Mouse (Mus musculus): ENCODE measurements around the gene Ncln.

The Ncln gene

DNA sequence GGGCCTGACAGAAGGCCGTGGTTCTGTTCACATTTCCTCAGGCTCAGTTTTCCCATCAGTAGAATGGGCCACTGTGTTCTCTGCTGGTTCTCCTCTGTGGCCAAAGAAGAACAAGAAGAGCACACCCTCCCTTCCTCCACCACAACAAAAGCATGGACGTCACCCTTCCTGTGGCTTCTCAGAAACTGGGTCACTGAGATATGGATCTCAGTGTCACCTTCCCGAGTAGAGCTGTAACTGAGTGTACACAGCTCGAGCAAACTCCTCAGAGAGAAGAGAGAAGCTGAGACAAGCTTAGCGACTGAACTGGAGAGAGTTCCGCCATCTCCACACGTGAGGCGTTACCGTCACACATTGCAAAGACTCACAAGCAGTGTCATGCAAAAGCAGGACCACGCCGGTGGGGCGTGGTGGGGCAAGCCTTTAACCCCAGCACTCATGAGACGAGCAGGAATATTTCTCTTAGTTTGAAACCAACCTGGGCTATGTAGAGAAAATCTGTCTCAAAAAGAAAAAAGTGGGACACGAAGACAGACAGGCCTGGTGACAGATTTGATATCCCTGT, 14.1 kb upstream of the Ncln start:
- no peak for DNase-seq

DNA sequence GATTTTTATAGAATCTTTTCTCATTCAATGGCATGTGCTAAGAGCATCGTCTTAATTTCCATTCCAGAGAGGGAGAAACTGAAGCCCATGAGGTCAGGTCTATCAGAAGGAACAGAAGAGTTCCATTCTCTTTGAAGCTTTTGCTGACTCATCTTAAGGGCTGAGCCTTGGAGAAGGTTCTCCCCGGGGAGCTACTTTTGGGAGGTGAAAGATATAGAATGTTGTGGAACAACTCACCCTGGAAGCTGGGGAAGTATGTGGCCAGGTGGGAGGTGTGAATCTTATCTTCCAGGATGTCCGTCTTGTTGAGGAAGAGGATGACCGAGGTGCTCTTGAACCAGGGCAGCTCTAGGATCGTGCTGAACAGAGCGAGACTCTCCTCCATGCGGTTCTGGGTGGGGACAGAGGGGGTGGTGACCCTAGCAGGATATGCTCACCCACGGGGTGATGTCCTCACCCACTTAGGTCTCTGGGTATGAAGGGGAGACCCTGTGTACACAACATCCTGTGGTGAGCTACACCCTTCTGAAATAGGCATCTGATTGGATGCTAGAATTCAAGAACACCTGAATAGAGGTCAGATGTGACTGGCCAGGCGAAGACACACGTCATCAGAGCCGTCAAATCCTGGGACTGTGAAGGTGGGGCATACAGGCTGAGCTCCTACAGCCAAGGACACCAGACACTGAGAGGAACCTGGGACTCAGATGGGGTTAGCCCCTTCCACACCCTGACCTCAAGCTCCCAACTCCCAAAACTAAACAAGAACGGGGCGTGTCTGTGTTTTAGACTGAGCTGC, 11.7 kb upstream of the Ncln start:
- DNase-seq: no peak

DNA sequence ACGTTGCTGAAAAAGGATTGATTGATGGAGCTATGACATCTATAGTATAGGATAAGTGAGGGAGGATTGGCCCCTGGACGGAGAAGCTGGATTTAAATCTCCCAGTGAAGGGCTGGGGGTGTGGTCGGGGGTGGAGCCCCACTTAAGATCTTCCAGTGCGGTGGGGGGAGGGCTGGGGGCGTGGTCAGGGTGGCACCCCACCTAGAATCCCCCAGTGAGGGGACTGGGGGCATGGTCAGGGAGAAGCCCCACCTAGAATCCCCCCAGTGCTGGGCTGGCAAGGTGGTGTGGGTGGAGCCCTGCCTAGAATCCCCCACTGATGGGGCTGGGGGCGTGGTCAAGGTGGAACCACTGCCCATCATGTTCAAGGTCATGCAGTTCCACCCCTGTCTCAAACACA, 10.9 kb upstream of the Ncln start:
- DNase-seq: no peak

DNA sequence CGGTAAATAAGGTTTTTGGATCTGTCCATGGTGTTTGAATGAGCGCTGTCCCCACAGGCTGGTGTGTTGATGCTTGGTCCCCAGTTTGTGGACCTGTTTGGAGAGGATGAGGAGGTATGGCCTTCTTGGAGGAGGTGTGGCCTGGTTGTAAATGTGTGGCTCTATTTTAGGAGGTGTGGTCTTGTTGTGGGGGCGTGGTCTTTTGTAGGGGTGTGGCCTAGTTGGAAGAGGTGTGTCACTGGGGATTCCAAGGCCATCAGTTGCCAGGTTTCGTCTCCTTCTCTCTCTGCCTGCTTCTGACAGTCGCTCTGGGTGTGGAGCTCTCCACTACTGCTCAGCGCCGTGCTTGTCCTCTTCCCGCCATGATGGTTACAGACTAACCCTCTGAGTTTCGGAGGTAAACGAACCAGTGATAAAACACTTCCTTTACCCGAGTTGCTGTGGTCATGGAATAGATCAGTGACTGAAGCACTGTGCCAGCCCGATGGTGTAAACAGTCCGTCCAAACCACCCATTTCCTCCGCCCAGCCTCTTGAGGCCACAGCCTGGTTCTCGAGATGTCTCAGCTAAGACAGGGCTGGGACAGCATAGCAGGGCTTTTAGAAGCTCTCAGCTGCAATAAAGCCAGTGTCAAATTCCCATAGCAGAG, 8.9 kb upstream of the Ncln start:
- DNase-seq: no peak

DNA sequence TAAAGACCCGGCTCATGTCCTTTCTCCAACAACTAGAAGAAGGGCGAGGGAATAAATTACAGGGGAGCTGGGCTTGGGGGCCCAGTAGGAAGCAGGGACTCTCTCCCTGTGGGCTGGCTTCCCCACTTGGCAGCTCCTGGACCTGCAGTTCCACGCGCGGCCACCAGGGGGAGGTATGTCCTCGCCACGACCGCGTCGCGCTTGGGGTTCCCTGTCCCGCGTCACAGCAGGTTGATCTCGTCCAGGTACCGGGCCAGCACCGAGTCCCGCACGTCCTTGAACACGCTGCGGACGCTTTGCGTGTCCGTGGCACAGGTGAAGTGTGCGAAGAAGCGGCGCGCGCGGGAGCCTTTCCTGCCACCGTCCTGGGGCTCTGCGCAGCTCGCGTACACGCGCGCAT, 6.5 kb upstream of the Ncln start:
- peak; percentile 97 for DNase-seq

DNA sequence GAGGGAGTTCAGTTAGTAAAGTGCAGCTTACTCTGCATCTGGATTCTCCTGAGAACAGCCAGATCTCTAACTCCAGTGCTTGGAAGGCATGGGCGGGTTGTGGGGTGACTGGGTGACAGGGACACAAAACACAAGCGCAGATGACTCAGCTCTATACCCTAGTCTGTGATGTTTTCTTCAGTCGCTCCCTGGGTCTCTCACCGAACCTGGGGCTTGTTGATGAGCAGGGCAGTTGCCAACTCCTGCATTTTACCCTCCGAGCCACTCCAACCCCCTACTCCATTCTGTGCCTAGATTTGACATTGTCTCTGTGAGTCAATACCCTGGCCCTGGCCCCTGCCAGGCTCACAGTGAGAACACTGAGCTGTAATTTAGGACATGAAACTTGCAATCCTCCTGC, 5.7 kb upstream of the Ncln start:
- no peak for DNase-seq

DNA sequence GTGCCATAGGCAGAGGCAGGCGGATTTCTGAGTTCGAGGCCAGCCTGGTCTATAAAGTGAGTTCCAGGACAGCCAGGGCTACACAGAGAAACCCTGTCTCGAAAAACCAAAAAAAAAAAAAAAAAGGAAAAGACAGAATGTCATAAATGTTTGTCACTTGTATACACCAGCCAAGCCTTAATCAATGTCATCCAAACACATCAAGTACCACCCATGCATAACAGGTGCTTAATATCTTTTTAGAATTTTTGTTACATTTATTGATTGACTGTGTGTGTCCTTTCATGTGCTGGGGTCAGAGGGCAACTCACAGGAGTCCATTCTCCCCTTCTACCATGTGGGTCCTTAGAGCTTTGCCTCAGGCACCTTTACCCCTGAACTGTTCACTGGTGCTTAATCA, 3.8 kb upstream of the Ncln start, which contains the start of gene S1pr4:
Gene S1pr4, minus strand, starts transcription at position 101 of the 400 bp plus-strand sequence.
- DNase-seq: no peak

DNA sequence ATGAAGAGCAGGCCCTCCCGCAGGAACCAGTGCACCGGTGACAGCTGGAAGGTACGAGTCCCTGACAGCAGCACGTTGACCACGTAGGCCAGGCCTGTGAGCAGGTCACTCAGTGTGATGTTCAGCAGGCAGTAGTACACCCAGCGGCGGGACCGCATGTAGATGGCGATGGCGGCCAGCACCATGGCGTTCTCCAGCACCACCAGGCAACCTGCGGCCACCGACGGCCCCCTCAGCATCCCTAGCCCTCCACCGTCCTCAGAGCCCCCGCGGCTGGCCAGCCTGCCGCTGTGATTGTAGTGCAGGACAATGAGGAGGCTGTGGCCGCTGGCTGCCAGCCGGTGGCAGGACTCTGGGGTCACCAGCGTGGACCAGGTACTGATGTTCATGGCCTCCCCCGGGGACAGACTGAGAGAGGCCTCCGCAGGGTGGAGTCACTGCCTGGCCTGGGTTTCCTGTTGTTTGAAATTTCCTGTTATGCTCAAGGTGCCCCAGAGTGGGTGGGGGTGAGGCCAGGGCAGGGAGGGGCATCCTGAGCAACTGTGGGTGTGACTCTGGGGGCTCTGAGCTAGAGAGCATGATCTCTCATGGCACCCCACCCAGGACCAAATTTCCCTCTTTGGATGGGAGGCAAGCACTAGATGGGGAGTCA, 3.2 kb upstream of the Ncln start:
- peak in 1 of 2 experiments; percentile 29 for DNase-seq

DNA sequence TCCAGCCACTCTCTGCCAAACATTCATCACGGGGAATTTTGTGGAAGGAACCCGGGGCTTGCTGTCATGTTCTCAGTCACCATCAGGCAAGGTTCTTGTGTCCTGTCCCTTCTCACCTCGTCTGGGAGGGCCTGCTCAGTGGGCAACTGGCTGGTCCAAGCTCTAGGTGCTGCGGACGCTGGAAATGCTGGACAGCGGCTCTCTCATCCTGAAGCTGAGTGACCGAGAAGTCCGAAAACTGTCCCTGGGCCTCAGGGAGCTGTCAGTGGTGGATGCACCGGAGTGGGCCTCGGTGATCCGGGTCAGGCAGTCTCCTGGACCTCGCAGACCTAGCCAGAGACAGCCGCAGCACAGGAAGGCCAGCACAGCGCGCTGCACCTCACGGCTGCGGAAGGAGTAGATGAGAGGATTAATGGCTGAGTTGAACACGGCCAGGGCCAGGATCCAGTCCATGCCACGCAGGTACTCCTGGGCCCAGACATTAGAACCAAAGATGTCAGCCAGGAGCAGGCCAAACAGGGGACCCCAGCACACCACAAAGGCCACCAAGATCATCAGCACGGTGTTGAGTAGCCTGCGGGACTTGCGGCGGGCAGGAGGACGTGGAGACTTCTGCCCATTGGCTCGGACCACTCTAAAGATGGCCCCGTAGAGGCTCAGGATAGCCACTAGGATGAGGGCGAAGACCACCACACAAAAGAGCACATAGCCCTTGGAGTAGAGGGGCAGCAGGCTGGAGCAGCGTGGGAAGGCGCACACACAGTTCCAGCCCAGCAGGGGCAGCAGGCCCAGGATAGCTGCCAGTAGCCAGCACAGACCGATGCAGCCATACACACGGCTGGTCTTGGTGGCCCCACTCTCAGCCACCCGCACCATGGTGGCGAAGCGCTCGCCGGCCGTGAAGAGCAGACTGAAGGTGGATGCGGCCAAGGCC, 2.4 kb upstream of the Ncln start:
- DNase-seq: peak in 1 of 2 experiments; percentile 29

DNA sequence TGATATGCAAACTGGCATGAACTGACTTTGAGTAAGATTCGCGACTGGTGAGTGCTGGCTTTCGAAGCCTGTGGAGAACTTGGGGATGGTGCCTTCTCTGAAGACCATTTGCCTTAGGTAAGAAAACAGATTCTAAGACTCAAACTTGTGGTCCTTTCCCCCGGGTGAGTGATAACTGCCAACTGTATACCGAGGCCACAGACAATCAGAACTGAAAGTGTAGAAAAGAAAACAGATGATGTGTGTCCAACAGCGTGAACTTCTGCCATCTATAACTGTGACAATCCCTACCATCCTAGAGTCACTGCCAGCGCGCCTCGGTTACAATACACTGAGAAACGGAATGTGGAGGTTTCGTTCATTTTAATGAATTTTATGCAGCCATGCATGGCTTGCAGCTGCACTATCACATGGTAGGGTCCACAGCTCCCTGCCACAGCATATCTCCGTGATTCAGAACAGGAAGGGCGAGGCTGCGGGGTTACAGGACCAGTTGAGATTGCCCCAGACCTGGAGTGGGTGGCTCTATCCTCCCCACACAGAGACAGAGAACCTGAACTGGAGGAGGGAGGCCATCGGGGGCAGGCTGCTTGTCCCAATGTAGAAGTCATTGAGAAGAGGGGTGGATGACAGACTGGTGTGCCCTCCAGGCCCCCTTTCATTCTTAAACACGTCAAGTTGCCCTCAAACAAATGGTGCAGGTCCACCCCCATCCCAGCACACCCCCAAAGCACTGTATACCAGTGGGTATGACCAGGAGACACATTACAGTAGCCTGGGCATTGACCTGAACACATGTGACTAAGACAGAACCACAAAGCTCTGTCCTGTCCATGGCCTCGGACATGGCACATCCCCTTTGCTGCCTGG, 1.4 kb upstream of the Ncln start:
- peak in 1 of 2 experiments; percentile 26 for DNase-seq

DNA sequence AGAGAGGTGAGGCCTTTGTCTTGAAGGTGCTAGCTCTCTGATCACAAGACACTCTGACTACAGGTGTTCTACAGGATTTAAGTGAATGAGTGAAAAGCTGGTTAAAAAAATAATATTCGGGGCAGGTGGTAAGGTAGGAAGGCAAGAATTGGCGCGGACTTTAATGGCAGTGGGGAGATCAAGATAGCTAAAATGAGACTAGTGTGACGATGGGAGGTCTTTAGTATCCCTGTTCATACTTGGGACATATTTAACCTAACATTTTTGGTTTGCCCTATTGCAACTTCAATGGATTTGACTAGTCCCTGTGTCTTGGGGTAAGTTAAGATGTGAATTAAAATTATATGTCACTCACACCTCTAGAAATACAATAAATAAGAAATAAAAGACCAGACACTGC, 777 bp upstream of the Ncln start:
- no peak for DNase-seq

DNA sequence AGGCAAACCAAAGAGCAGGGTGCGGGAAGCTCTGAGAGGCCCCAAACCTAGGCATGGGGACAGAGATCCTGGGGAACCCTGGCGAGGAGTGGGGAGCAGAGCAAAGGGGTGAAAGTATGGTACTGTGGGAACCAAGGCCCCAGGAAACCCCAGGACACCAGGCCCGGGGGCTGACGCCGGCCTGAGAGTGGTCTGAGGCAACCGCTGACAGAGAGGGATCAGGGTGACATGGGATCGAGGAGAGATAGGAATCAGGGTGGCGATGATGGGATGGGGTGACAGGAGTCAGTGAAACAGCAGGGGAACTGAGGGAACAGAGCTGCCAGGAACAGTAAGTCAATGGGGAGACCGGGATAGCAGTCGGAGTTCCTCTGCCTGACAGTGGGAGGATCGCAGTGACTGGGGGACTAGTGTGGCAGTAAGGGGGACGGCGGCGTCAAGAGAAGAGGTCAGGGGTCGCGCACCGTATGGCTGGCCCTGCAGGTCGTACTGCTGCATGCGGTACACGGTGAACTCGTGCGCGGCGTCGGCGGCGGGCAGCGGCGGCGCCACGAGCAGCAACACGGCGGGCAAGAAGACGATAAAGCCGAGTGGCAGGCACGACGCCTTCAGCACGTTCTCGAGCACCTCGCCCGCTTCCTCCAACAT, 452 bp downstream of the Ncln start:
- no peak for DNase-seq

DNA sequence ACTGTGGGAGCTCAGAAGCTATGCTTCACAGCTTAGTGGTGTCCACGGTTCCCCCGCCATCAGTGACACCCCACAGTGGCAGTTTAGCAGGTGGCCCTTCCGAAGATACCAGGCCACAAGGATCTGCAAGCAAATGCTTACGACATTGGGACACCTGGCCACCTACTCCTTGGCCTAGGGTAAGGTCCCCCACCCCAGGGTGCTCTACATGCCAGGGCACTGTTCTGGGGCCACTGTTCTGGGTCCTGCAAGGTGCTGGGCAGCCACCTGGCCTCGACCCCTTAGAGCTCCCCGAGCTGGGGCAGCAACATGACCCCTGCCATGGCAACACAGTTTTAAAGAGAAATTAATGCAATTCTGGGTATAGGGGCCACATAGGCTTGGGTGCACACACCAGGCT, 1.0 kb downstream of the Ncln start:
- peak in 1 of 2 experiments; percentile 38 for DNase-seq

DNA sequence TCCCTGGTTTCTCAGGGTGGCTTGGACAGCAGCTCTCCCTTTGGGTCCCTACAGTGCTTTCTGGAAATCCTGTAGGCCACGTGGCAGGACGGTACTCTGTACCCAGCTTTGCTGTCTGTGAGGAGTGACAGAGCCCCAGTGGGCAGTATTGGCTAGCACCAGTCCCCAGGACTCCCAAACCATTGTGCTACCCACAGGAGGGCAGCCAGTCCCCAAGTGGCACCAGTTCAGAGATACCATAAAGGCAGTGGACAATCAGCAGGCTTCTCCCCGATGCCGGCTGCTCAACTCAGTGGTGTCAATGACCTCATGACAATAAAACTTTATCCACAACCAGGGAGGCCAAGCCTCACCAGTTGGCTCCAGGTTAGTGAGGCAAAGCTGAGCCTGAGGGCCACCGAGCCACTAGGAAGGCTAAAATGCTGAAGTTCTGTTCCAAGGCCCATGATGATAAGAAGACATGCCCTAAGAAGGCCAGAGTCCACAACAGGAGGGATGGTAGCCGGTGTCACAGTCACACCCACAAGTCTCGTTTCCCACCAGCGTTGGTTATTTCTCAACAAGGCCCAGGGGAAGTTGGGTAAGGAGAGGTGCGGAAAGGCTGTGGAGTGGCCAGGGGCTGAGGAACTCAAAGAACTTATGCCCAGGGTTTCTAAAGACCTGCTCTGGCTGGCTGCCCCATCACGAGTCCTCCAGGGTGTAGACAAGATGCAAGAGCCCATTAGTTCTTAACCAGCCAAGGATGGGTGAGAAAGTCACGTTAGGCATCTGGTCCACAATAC, 1.7 kb downstream of the Ncln start:
- peak in 1 of 2 experiments; percentile 19 for DNase-seq

DNA sequence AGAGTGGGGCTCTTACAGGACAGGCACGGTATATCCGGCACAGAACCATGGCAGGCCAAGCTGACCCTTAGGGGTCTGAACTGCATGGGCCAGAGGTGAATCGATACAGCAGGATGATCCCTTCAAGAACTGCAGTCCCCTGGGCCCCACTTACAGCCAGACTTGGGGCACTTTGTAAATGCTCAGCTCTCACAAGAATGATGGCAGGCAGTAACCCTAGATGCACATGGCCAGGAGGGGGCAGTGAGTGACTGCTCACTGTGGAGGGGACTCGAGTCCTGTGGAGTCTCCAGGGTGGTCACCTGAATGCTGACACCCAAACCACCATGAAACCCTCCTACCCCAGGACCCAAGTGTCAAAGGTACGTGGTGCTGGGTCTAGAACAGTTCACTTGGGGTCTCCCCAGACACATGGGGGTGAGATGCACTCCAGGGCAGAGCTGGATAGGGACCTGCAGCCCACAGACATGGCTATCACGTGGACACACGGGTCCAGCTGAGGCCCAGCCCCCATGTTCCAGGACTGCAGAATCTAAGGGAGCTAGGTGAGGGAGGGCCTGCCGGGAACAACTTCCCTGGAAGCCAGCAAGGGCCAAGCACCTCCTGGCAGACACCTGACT, 2.5 kb downstream of the Ncln start:
- DNase-seq: peak in 1 of 2 experiments; percentile 31

DNA sequence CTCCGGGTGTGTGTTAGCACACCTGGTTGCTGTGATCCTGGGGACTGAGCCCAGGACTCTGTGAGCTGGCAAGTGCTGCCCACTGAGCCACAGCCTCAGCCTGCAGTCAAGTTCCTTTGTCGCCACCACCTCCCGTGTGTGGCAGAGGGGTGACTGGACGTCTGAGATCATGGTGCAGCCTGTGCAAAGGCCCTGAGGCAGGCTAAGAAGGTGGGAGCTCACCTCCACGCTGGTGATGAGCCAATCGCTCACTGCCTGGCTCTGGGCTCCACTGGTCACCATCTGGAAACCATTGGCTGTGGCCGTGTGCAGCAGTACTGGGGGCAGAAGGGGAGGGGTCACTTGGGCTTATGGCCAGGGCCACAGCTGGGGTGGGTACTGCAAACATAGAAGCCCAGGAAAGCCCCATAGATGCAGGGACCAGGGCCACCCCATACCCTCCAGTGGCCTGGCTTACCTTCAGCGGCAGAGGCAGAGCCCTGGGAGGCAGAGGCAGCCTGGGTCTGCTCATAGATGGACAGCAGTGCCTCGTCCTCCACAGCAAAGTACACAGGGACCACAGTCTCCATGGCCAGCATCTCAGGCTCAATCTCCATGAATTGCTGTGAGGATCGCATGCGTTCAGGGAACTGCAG, 3.5 kb downstream of the Ncln start:
- peak in 1 of 2 experiments; percentile 32 for DNase-seq

DNA sequence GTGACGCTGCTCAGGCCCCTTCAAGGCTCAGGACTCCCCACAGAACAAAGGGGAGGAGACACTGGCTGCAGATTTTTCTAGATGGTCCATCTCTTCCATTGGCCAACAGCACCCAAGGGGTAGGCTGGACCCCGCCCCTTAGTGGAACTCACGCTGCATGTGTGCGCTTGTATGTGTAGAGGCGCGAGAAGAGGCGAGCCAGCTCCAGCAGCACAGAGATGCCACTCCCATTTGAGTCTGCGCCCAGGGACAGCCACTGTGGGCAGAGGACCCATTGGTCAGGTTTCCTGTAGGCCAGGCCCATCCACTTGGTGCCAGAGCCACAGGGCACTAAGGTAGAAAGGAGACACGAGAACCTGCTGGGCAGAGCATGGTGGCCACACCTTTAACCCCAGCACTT, 5.2 kb downstream of the Ncln start:
- peak in 1 of 2 experiments; percentile 18 for DNase-seq

DNA sequence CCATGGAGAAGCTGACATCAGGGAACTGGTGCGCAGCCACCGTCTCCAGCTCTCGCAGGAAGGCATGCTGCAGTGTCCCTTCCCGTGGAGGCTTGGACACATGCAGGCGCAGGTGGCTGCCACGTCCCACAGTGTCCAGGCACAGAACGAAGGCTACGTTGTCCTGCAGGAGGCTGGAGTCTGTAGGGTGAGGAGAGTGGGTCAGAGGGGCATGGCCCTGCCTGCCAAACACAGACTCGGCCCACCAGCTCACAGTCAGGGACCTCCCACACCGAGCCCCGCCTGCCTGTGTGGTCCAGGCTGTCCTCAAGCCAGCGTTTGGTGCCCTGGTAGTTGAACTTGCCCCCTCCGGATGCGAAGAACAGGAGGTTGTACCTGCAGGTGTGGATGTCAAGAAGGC, 6.3 kb downstream of the Ncln start:
- DNase-seq: no peak

DNA sequence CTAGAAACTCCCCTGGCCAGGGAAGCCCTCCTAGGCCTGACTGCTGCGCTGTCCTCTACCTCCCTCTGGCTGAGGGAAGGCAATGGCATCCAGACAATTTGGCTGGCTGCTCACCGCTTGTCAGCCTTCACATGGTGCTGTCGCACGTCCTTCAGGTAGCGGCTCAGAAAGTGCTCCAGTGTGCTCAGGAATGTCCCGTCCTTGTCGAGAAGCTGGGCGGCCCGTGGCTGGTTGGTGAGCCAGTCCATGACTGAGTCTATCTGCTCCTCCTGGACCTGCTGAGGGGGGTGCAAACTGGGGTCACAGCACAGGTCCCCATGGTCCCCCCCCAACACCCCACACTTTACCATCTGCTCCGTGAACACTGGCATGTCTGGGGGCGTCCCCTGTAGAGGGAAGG, 8.1 kb downstream of the Ncln start:
- DNase-seq: no peak
